Mouse (Mus musculus) MEL (cell line): ENCODE results near the gene Hoxd4.

ENCODE experiments used
- BHLHE40 ChIP-seq: IDR thresholded peaks from 2 replicates; pipeline ENCODE4 v1.6.1; 2012; ENCODE audit warnings: low read depth, mild to moderate bottlenecking, inconsistent platforms, low read length, improper control_type of control experiment, borderline replicate concordance
- CTCF ChIP-seq, 3 experiments: IDR thresholded peaks in 2 of 3; conservative IDR thresholded peaks in 1 of 3; 2 replicates each; pipeline ENCODE4 v1.5.1; 2011 to 2012; ENCODE audit warnings: low read length in 3 of 3, low read depth in 2 of 3, mild to moderate bottlenecking in 2 of 3, improper control_type of control experiment in 1 of 3, inconsistent platforms in 1 of 3, mixed read lengths in 1 of 3, moderate library complexity in 1 of 3; ENCODE audit not compliant: control insufficient read depth in 1 of 3, insufficient read depth in 1 of 3, poor library complexity in 1 of 3, severe bottlenecking in 1 of 3
- EP300 ChIP-seq, 2 experiments: IDR thresholded peaks; 2 replicates each; pipeline ENCODE4 v1.6.1; 2011; ENCODE audit warnings: improper control_type of control experiment in 2 of 2, low read length in 2 of 2, low read depth in 1 of 2, mild to moderate bottlenecking in 1 of 2
- GABPA ChIP-seq: IDR thresholded peaks from 2 replicates; pipeline ENCODE4 v1.6.1; 2012; ENCODE audit warnings: low read depth, mild to moderate bottlenecking, inconsistent platforms, low read length, improper control_type of control experiment, moderate library complexity
- GATA1 ChIP-seq: IDR thresholded peaks from 2 replicates; pipeline ENCODE4 v1.6.1; 2011; ENCODE audit warnings: low read depth, low read length, improper control_type of control experiment
- MAX ChIP-seq: IDR thresholded peaks from 2 replicates; pipeline ENCODE4 v1.6.1; 2011; ENCODE audit warnings: low read length, improper control_type of control experiment
- POLR2A ChIP-seq, 2 experiments: IDR thresholded peaks; 2 replicates each; pipeline ENCODE4 v1.6.1; 2011 to 2012; ENCODE audit warnings: low read length in 2 of 2, mild to moderate bottlenecking in 2 of 2, control low read depth in 1 of 2, improper control_type of control experiment in 1 of 2, low read depth in 1 of 2, moderate library complexity in 1 of 2; ENCODE audit not compliant: control insufficient read depth in 1 of 2, insufficient read depth in 1 of 2, poor library complexity in 1 of 2
- RCOR1 ChIP-seq: IDR thresholded peaks from 2 replicates; pipeline ENCODE4 v1.6.1; 2012; ENCODE audit warnings: low read depth, mild to moderate bottlenecking, inconsistent platforms, low read length, improper control_type of control experiment
- TBP ChIP-seq: IDR thresholded peaks from 2 replicates; pipeline ENCODE4 v1.8.0; 2011; ENCODE audit warnings: low read depth, low read length, improper control_type of control experiment
- ZMIZ1 ChIP-seq: IDR thresholded peaks from 2 replicates; pipeline ENCODE4 v1.6.1; 2012; ENCODE audit warnings: low read depth, mild to moderate bottlenecking, inconsistent platforms, low read length, improper control_type of control experiment, moderate library complexity
- ZNF384 ChIP-seq: IDR thresholded peaks from 2 replicates; pipeline ENCODE4 v1.6.1; 2012; ENCODE audit warnings: low read depth, mild to moderate bottlenecking, inconsistent platforms, low read length, improper control_type of control experiment

DNA sequence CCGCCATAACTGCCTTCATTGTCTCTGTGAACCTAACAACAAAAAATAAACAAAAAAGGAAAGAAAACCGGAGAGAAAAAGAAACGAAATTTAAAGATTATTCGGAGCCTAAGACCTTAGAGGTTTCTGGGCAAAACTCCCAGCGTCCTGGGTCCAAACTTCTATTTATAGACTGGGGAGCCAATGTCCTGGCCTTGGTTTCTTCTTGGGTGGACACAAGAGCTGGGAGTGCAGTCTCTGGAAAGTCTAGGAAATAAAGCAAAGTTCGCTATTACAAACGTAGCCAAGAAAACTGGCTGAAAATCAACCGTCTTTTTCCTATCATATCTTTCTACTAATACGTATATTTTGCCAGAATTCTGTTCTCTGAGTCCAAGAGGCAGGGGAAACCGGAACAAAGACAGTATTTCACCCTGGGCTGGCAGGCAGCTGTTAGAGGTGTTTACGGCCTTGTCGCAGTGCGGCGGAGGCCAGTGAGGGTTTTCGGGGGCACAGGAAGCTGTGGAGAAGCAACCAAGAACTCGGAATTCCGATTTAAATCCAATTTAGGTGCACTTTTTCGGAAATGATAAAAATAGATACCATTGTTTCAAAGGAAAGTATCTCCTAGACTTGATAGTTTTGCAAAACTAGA lies 2.5 kb downstream of the Hoxd4 start:
- TF ChIP-seq CTCF (IDR thresholded peaks at IDR 0.05 in 2 of 3, conservative IDR thresholded peaks at IDR 0.05 in 1 of 3; ENCODE audit: control insufficient read depth in 1 of 3, insufficient read depth in 1 of 3, low read depth in 2 of 3, low read length in 3 of 3, poor library complexity in 1 of 3, severe bottlenecking in 1 of 3) (no peak), ZMIZ1 (no peak), RCOR1 (no peak), POLR2A (IDR thresholded peaks at IDR 0.05; ENCODE audit: control insufficient read depth in 1 of 2, insufficient read depth in 1 of 2, low read depth in 1 of 2, low read length in 2 of 2, poor library complexity in 1 of 2) (no peak), GATA1 (no peak), ZNF384 (no peak), MAX (no peak), EP300 (IDR thresholded peaks at IDR 0.05; ENCODE audit: low read depth in 1 of 2, low read length in 2 of 2) (no peak), TBP (no peak), GABPA (no peak), BHLHE40 (no peak)
